14 mouse cellular contexts compared by ENCODE assay signal in genomic region chr11:72180556-72180955, GRCm38 (mm10). TPM values are rescaled to one million over a fixed set of nuclear protein-coding genes. Genes with fewer than 3 reads are reported as not detected.
"Had no signal": no experiment of that assay in that cellular context is flagged by ENCODE, and none has a peak within 500 bp of the region (broad histone marks: within the 10 kb centered on the region; RNA-seq: fewer than 3 reads in every experiment).

No protein-coding gene starts in this region.

- DNase-seq: liver, postnatal 0 days; lung, adult 2 months; lung, postnatal 14 days; lung, postnatal 36 days; midbrain, embryonic 14.5 days; right cerebral cortex, postnatal 25 days; right cerebral cortex, postnatal 4 days; spleen, adult 18-20 months; thymus, adult 18-20 months; thymus, postnatal 14 days; thymus, postnatal 36 days had no signal

RNA-seq across cellular contexts. Expression of gene Gm43951, which starts 26.1 kb away (rescaled TPM):
- total RNA-seq: monocyte, adult 5-6 weeks had no signal

RNA-seq across cellular contexts. Expression of gene Pitpnm3, which starts 45.0 kb away (rescaled TPM):
- total RNA-seq: megakaryocyte progenitor cell, adult 5-6 weeks; monocyte, adult 5-6 weeks; neutrophil, adult 5-6 weeks had no signal
